Mouse (Mus musculus): Measurements from ENCODE around the gene Myom3.

The Myom3 gene

DNA sequence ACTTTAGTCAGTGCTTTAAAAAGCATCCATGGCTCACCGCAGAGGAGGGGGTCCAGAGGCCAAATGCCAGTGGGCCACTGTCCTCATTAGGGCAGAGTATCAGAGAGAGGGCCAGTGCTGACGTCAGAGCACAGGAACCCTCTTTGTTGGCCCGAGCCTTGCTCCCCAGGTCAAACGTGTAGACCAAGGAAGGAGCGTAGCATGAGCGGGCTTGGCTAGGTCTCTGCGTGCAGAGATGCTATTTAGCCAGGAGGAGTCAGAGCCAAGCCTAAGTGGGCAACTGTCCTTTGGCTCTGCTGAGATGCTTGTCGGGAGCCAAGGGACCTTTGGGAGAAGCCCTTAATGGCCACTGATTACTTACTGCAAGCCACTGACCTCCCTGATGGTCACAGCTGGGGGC is 1.5 kb downstream of the Myom3 start:
- no peak for DNase-seq (ENCODE audit: low read depth, low spot score)

DNA sequence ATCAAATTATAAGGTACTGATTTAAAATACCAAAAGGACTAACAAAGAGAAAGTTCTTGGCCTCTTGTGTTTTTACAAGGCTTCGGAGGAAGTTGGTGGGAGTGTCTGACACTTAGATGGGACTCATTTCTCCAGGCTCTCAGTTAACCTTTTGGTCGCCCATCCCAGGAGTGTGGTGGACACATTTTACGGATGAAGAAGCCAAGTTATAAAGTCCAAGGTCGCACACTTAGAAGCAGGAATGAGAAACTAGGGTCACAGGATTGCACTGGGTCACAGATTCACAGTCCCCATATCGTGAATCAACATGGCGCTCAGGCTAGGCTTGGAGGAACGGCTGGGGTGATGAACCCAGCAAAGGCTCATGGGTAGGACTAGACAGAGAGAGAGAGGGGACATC is 2.1 kb downstream of the Myom3 start:
- DNase-seq (ENCODE audit: low read depth, low spot score): no peak

DNA sequence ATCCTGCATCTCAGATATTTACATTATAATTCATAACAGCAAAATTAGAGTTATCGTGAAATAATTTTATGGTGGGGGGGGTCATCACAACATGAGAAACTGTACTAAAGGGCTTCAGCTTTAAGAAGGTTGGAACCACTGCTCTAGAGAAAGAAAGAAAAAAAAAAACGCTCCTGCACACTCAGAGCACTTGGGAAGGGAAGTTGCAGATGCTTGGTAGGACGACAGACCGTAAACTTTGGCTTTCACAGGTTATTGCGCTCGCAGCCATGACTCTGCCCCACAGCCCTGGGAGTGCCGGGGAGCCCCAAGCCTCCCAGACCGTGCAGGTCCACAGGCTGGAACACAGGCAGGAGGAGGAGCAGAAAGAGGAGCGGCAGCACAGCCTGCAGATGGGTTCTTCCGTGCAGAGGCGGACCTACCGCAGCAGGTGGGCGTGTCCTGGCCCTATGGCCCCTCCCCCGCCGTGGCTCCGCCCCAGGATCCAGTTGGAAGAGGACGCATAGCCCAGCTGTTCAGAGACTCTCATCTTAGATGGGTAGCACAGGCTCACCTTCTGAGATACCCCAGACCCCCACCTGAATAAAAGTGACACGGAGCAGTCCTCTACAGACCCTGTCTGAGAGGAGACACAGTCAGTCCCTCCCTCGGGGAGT is 2.9 kb downstream of the Myom3 start:
- peak; percentile 39 for DNase-seq (ENCODE audit: low read depth, low spot score)

DNA sequence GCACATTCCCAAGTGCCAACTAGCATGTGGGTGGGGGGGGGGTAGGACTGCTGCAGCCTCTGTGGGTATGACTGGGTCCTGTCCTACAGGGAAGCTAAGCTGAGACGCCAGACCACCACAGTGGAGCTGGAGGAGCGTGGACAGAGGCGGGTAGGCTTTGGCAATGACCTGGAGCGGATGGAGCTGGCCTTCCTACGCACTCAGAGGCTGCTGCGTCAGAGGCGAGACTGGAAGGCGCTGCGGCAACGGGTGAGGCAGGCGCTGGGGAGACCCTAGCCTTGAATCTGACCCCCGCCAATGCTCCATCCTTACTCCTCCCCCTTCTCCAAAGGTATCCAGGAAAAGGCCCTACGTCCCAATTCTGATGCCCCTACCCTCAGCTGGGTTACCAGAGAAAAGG is 5.2 kb downstream of the Myom3 start:
- DNase-seq (ENCODE audit: low read depth, low spot score): no peak

DNA sequence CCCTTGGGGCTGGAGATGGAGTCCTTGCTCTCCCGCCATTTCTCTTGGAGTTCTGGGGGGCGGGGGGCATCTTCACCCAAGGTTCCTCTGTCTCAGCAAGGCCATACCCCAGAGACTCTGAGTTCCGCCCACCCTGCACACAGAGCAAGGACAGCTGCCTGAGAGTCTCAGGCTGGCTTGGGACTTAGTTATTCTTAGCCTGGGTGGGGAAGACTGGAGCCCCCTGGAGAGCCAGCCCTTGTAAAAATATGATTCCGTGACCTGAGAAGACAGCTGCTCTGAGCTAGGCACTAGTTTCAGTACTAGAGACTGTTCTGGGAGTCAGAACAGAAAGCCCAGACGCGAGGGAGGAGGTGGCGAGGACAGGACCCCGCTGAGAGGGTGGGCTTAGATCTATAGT is 6.2 kb downstream of the Myom3 start:
- DNase-seq (ENCODE audit: low read depth, low spot score): no peak

DNA sequence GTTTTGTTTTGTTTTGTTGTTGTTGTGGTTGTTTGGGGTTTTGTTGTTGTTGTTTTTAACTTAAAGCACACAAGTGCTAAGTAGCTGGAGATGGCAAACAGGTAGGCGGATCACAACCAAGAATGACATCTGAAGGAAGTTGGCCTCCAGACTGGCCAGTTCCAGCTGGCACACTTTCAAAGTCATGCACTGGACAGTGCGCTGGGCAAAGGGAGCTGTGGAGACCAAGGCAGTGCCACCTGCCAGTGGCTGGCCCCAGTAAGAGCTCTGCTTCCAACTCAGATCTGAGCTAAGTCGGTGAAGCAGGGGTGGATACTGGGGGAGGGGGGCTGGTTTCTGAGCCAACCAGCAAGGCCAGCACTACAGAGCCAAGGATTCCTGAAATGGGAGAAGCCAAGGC is 7.5 kb downstream of the Myom3 start:
- no peak for DNase-seq (ENCODE audit: low read depth, low spot score)

DNA sequence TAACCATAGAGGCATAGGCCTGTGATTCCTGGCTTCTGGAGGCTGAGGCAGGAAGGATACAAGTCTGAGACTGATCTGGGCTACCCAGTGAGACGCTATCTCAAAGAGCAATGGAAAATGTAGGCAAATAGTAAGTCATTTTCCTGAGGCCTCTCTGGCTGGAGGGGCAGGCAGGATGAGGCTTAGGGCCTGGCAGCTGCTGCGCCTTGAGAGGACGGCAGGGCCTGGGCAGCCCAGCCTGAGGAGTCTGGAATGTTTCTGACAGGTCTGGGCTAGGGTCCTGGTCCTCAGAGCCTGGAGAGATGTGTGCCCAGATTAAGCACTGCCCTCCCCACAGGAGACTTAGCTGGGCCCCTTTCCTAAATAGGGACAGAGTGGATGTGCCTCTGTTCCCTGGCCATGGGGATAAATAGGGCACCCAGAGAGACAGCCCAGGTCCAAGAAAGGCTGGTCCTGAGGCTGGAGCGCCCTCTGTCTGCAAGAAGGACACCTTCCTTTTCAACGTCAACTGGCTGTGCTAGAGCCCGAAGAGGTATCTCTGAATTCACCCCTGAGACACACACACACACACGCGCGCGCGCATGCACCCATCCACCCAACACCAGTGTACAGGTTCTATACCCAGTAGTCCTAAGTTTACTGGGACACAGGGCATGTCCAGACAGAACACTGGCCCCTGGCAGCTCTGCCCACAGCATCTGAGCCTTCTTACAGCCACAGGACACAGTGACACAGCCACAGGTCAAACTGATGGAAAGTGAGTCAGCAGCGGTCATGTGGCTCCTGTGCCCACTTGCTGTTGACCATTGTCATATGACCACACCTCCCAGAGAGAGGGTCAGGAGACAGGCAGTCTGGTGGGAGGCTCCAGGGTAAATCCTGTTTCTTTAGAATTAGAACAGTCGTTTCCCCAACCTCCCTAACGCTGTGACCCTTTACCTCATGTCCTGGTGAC is 9.3 kb downstream of the Myom3 start:
- no peak for DNase-seq (ENCODE audit: low read depth, low spot score)

DNA sequence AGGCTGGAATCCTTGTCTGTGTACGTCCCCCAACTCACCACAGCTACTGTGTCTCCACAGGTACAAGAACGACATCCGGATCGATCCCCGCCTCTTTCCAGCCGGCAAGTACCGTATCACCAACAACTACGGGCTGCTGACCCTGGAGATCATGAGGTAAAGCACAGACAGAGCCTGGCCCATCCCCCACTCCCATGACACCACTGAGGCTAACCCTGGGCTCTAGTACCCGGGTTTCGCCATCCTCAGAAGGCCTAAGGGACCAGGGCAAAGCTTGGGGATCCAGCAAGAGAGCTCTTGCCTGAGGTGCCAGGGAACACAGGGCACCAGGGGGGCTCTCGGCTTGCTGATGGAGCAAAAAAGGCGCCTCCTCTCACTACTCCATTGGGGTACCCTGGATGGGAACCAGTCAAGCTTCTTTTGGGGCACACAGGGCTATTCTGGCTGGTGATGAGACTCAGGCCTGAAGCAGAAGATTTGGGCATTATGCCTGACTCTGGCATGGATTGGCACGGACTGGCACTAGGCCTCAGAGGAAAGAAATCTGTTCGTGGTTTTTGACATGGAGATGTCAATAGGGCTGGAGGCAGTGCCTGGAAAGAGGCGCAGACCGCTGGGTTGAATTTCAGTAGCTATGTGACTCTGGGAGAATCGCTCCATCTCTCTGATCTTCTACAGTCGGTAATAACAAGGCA is 11.2 kb downstream of the Myom3 start:
- no peak for DNase-seq (ENCODE audit: low read depth, low spot score)

DNA sequence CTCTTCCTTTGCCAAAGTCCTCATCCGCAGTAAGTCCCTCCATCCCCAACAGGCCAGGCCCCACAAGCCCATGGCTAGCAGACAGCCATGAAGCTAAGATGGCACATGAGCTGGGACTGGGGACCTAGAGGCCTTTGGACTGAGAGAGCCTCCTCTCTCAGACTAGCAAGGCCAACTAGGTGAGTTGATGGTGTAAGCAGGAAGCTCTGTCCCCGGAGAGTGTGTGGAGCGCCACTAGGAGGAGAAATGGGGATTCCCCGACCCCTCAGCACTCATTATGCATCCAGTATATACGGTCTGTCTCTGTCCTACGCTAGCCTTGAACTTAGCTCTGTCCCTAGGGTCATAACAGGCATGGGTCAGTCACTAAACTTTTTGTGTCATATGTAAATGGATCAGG is 12.1 kb downstream of the Myom3 start:
- no peak for DNase-seq (ENCODE audit: low read depth, low spot score)

DNA sequence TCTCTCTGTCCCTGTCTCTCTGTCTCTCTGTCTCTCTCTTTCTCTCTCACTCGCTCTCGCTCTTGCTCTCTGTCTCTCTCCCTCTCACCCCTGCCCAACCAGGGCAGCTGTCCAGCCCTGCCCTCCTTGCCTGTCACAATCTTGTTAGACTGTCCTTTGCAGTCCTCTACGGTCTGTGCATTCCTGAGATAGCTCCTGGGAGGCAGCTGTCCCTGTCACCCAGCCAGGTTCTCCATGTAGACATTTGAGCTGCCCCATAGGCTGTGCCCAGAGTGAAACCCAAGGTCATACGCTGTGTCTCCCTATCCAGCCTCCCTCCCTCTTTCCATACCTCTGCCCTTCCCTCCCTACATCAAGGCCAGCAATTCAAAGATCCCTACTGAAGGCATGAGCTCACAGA is 13.2 kb downstream of the Myom3 start:
- DNase-seq (ENCODE audit: low read depth, low spot score): no peak

DNA sequence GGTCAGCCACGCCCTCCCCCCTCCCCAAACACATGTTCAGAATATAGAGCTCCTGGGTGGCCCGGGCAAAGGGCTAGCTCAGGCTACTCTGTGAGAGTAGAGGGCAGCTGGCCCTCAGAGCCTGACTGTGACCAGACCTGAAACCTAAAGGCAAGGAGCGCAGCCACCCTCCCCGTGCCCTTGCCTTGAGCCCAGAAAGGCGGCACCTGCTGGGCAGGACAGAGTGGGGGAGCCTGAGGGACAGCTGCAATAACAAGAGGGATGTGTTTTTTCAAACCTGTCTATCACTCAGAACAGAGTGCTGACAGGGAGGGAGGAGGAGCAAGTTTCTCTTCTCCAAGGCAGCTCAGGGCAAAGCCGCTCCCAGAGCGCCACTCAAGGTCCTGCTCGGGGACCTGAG is 15.0 kb downstream of the Myom3 start:
- DNase-seq (ENCODE audit: low read depth, low spot score): no peak

DNA sequence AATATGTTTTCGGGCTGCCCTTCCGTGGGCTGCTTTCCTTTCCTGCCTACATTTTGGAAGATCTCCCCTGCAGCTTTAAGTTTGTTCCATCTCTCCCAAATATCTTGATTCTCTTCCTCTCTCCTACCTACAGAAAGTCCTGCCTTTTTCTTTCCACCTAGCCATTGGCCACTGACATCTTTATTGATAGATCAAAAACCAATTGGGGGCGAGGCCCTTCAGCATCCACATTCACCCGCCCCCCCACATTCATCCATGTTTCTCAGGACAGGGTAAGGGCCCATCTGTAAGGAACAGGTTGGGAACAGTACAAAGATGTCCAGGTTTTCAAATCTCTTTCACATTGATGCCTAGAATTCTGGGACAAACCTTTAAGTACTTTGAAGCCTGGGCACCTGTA is 17.3 kb downstream of the Myom3 start:
- no peak for DNase-seq (ENCODE audit: low read depth, low spot score)

DNA sequence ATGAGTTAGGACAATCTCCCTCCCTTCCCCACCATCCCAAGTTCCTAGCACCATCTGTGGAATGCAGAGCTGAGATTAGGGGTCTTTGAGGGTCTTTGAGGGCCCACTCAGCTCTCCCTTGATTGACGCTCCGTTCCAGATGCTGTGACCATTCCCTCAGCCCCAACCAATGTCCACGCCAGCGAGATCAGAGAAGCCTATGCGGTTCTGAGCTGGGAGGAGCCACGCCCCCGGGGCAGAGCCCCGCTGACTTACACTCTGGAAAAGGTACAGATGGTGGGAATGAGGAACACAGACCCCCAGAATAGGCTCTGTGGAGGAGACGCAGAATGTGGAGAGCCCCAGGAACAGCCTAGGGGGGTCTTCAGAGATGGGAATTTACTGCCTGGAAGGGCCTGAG is 20.1 kb downstream of the Myom3 start:
- DNase-seq (ENCODE audit: low read depth, low spot score): no peak

DNA sequence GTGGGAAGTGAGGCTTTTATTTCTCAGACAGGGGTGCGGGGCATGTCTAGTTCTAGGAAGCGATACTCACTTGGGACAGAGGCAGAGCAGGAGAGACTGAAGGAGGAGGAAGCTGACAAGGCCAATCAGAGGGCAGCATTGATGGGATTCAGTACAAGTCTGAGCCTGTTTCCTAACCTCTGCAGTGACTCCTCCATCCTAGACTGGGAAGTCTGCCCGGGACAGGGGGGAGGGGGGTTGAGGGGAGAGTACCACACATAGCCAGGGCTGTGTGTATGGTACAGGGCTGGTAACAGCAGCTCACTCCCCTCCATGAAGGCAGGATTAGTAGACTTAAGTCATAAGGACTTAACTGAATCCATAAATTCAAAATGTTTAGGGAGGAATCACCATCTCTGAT is 20.7 kb downstream of the Myom3 start:
- no peak for DNase-seq (ENCODE audit: low read depth, low spot score)

DNA sequence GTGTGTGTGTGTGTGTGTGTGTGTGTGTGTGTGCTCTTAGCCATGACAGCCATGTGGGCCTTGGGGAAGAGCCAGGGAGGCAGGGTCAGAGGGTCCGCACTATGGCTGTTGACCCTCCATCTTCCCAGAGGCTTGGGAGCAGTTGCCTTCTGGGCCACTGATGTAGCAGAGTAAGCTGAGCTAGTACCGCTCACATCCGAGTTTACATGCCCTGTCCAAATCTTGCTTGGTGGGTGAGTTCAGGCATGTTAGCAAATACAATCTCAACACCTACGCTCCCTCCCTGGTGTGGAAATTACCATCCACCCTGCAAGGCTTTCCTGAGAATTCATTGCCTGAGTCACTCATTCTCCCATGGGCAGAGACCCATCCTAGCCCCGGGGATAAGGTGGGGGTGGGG is 21.8 kb downstream of the Myom3 start:
- DNase-seq (ENCODE audit: low read depth, low spot score): no peak

DNA sequence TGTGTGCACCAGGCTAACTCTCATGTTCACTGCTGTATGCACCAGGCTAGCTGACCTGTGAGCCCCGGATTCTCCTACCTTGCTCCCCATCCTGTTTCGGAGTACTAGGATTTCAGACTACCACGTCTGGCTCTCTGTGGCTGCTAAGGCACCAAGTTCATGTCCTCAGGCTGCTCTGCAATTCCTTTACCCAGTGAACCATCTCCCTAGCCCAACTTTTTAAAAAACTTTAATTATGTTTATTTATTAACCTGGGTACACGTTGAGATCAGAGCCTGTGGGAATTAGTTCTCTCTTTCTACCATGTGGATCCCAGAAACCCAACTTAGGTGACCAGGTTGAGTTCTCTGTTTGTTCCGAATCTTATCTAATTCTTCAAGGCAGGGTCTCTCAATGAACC is 27.1 kb downstream of the Myom3 start:
- DNase-seq (ENCODE audit: low read depth, low spot score): no peak

DNA sequence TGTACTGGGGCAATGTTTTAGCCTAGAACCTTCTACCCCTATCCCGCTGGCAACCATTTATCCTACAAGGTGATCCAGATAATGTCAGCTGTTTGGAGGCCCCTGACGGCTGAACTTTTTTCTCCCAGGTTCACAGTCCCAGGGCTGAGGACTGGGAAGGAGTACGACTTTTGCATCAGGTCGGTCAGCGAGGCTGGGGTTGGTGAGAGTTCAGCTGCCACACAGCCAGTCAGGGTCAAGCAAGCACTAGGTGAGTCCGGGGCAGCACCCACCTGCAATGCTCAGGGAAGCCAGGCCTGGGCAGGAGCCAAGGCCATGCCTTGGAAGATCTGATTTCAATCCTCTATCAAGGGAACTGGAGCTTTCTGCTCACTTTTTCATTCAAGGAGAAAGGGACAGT is 27.8 kb downstream of the Myom3 start:
- DNase-seq (ENCODE audit: low read depth, low spot score): no peak

DNA sequence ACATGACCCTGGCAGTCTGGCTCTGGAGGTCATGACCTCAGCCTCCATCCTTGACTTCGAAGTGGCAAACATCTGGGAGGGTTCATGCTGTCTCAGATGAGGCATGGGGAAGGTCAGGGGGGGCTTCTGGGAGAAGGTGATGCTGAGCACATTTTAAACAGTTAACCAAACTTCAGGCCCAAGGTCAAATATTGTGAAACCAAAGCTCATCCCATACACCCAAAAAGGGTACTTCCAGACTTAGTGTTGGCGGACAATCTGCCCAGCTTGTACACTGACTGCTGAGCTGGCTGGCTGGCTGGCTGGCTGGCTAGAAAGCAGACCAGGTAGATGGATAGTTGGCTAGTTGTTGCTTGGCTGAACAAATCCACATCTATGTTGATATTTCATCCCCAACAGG is 29.6 kb downstream of the Myom3 start:
- DNase-seq (ENCODE audit: low read depth, low spot score): no peak

DNA sequence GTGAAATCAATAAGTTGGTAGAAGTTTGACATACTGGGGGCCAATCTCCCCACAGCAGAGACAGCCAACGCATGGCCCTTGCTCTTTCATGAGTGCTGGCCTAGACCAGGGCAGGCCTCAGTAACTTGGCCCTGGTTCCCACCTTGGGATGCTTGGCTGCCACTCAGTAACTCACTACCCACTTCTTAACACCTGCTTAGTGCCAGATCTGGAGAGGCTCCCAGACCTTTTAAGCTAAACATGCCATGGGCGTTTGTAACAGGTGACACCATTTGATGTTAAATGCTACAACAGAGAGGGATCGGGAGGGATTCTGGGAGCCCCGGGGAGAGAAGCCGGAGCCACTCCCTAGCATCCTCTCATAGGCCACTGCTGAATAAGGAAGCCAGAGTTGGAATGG is 33.3 kb downstream of the Myom3 start:
- DNase-seq (ENCODE audit: low read depth, low spot score): no peak

DNA sequence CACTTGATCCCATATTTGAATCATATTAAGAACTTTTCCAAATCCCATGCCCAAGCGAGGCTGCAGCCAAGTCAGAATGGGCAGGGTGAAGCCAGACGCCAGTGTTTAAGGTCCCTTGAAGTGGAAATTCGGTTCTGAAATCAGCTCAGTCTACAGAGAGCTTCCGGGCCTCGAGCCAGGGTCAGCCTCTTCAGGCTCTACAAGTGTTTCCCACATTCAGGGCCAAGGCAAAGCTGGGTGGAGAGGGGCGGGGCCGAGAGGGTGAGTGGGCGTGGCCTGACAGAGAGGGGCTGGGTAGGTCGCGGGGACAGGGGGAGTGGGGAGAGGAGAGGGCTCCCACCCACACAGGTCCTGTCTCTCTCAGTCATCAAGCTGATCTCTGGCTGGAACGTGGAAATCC is 38.4 kb downstream of the Myom3 start:
- DNase-seq (ENCODE audit: low read depth, low spot score): no peak

DNA sequence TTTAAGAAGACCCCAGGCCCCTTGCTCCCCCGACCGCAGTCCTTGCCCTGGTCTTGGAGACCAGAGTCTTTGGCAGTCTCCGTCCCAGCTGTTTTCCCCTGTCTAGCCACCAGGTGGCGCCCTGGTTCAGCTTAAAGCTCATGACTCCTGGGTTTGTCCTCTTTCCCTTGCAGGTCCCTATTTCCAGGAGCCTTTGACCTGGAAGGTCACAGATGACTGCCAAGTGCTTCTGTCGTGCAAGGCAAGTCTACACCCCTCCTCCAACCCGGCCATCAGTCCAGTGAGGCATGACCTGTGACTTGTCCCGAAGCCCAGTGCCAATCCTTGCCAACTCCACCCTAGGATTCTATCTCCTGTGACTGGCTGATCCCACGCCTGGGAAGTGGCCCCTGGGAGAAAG is 42.0 kb downstream of the Myom3 start:
- DNase-seq (ENCODE audit: low read depth, low spot score): peak; percentile 71

DNA sequence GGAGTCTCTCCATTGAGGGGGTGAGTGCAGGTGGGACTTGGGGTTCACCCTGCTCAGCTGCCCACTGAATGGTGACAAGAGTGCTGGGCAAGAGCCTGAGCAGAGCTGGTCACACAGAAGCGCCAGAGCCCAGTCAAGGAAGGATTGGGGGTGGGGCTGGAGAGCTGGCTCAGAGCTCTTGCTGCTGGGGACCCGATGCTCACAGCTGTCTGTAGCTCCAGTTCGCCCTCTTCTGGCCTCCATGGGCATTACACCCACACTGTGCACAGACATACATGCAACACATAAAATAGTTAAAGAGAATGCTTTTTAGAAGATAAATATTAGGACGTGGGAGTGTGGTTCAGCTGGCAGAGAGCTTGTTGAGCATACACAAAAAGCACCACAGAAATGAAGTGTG is 43.8 kb downstream of the Myom3 start:
- DNase-seq (ENCODE audit: low read depth, low spot score): peak; percentile 37

DNA sequence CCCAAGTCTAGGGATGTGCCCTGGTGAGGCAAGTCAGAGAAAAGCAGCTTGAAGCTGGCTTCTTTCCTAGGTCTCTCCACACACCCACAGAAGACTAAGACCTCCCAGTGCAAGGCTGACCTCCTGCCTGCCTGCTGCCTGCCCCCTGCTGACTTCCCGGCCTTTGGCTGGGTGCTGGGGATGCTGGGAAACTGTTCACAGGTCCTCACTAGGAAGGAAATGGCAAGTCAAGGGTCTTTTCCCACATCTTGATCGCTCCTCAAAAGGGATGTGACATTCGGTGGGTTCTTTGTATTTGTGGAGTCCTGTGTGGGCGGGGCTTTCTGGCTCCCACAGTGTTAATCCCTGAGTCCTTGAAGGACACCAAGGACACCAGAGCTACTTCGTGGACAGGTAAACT is 44.7 kb downstream of the Myom3 start:
- no peak for DNase-seq (ENCODE audit: low read depth, low spot score)

Measured in c-Kit-negative CD71-positive TER-119-positive erythroid progenitor cells, embryonic 14.5 days (primary cell).